Mouse (Mus musculus) thymus, adult 2 months (tissue): Measurements from ENCODE around the gene Fbxl14. TPM values are rescaled to one million over a fixed set of nuclear protein-coding genes. Genes with fewer than 3 reads are reported as not detected.
A peak's percentile ranks its signal among the peaks of the same experiment; 100 is the strongest.

Experiments
- DNase-seq: peaks from one replicate; pipeline ENCODE4 v3.0.0; 2021
- H3K27ac ChIP-seq: fragments of 200-500 bp; 2 replicates; pipeline ENCODE4 v1.5.1; 2012; ENCODE audit warnings: low read length, control low read depth; ENCODE audit not compliant: control insufficient read depth, insufficient read depth
- H3K27me3 ChIP-seq: fragments of 200-500 bp; 2 replicates; pipeline ENCODE4 v1.6.1; 2012; ENCODE audit warnings: mild to moderate bottlenecking, low read length, moderate library complexity, mixed read lengths; ENCODE audit not compliant: control insufficient read depth, insufficient read depth
- H3K36me3 ChIP-seq: fragments of 200-500 bp; 2 replicates; pipeline ENCODE4 v1.6.1; 2012; ENCODE audit warnings: mild to moderate bottlenecking, low read length, moderate library complexity; ENCODE audit not compliant: control insufficient read depth, insufficient read depth
- H3K4me1 ChIP-seq: fragments of 200-500 bp; replicated peaks from 2 replicates; pipeline ENCODE4 v1.6.1; 2012; ENCODE audit warnings: low read length; ENCODE audit not compliant: control insufficient read depth, insufficient read depth
- H3K4me3 ChIP-seq: fragments of 200-500 bp; 2 replicates; pipeline ENCODE4 v1.5.1; 2012; ENCODE audit warnings: mild to moderate bottlenecking, low read length, control low read depth, moderate library complexity; ENCODE audit not compliant: control insufficient read depth, insufficient read depth
- CTCF ChIP-seq: fragments of 200-500 bp; IDR thresholded peaks from 2 replicates; pipeline ENCODE4 v1.5.1; 2012; ENCODE audit warnings: mild to moderate bottlenecking, control low read depth, low read length, moderate library complexity, borderline replicate concordance; ENCODE audit not compliant: control insufficient read depth, poor library complexity, insufficient read depth; ENCODE audit errors: extremely low read depth
- POLR2A ChIP-seq: fragments of 200-500 bp; IDR thresholded peaks from 2 replicates; pipeline ENCODE4 v1.6.1; 2012; ENCODE audit warnings: mild to moderate bottlenecking, low read length, control low read depth, moderate library complexity; ENCODE audit not compliant: control insufficient read depth, poor library complexity, insufficient read depth; ENCODE audit errors: extremely low read depth
- WGBS: fragments of 180-500 bp; shearing (Covaris S2); methylation state at CpG from one replicate; pipeline ENCODE4 v1.1.7; 2018; 5-methylcytosine and 5-hydroxymethylcytosine counted together
- polyA plus RNA-seq: library from polyadenylated mRNA; depleted of rRNA; stranded (reverse); fragments of >200 nt; gene quantifications from 2 replicates; pipeline ENCODE4 v1.2.3, GENCODE M21; 2012

The Fbxl14 gene
- polyA plus RNA-seq, 1 experiment = 355 TPM

DNA sequence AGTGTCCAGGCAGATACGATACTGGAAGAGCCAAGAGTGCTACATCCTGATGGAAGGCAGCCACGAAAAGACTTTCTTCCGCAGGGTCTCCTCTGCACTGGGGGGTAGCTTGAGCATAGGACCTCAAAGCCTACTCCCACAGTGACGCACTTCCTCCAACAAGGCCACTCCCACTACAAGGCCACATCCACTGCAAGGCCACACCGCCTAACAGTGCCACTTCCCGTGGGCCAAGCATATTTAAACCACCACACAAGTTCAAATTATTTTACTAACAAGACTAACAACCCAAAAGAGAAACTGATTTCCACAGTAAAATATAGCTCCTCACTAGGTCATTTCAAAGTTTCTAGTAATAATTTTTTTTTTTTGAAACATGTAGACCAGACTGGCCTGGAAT, 28.8 kb downstream of the Fbxl14 start:
- peaks cover 44% of the 10 kb centered on the region for H3K4me1 ChIP-seq
- no peaks in the 10 kb centered on the region for H3K27me3 ChIP-seq
- WGBS = 78% methylated on average over 6 of the region's 6 CpGs
- H3K27ac ChIP-seq = peak overlapping the region; percentile 95
- H3K36me3 ChIP-seq = no peaks in the 10 kb centered on the region
- TF ChIP-seq CTCF (no peak), POLR2A (no peak)
- DNase-seq = no peak
- H3K4me3 ChIP-seq = no peak overlapping the region

DNA sequence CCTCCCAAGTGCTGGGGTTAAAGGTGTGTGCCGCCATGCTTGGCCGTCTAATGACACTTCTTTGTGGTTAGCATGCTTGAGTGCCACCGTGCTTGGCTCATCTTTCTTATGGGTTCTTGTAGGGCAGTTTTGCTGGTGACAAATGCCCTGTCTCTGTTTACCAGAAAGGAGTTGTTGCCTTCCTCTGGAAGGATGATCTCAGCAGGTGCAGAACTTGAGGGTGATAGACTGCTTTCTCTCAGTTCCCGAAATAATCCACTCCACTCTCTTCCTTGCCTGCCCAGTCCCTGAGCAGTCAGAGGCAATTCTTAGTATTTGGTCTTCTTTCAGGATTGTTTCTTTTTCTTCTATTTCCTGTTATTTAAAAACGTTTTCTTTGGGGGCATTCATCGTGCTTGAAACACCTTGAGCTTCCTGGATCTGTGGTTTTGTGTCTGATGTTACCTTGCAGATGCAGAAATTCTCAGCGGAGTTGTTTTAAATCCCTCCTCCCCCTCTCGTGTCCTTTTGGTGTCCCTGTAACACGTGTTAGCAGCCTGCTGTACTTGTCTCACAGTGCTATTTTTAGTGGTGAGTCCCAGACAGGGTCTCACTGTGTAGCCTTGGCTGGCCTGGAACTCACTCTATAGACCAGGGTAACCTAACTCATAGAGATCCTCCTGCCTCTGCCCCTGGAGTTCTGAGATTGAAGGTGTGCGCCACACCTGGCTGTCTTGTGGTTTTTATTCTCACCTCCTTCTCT, 29.3 kb downstream of the Fbxl14 start:
- Histone ChIP-seq H3K4me3 (no peak overlapping the region), H3K27ac (peak overlapping the region; percentile 95), H3K4me1 (peaks cover 44% of the 10 kb centered on the region), H3K36me3 (no peaks in the 10 kb centered on the region), H3K27me3 (no peaks in the 10 kb centered on the region)
- 6% methylated on average over 10 of the region's 10 CpGs for WGBS
- no peak for TF ChIP-seq CTCF
- TF ChIP-seq POLR2A = no peak
- peak; percentile 61 for DNase-seq

DNA sequence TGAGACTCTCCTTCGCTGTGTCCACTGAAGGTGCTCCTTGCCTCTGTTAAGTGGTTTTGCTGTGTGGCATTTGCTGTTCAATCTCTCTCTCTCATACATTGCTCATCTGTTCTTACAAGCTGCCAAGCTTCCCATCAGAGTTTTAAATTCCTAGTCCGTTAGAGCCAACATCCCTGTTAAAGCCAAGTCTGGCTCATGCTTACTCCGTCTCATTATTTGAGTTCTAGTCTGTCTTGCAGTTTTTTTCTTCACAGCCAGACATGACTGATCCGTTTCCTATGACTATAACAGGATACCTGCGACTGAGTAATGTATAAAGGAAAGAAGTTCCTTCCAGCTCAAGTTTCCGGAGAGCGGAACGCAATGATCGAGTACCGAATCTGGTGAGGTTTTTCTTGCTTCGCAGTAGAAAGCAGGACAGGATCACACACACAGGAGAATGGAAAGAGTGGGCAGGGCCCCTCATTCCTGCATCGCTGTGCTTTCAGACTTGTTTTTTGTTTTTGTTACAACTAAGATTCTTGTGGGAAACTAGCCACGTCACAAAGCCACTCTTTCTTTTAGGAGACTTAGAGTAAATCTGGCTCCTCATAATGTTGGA, 30.1 kb downstream of the Fbxl14 start:
- Histone ChIP-seq H3K27me3 (no peaks in the 10 kb centered on the region), H3K4me3 (no peak overlapping the region), H3K36me3 (no peaks in the 10 kb centered on the region), H3K4me1 (peaks cover 44% of the 10 kb centered on the region), H3K27ac (peak overlapping the region; percentile 78)
- no peak for DNase-seq
- TF ChIP-seq CTCF (no peak), POLR2A (no peak)
- WGBS = 85% methylated on average over 13 of the region's 13 CpGs

DNA sequence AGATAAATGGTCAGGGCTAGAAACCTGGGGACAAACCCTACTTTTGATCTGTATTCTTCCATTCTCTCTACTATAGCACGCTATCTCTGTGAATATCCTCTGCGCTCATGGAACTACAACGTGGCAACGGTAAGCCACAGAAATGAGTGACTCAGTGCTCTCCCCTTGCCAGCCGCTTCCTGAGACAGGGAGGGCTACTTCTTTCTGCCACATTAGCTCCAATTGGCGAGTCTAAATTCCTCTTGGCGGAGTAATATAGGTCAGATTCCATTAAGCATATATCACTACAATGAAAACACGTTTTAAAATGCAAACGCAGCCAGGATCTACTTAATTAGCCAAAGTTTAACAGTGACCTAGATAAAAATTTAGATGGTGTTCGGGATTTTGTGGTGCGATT, 33.2 kb downstream of the Fbxl14 start:
- no peaks in the 10 kb centered on the region for H3K36me3 ChIP-seq
- TF ChIP-seq CTCF (no peak), POLR2A (no peak)
- H3K27me3 ChIP-seq = no peaks in the 10 kb centered on the region
- H3K4me1 ChIP-seq = peaks cover 23% of the 10 kb centered on the region
- 79% methylated on average over 11 of the region's 11 CpGs for WGBS
- no peak for DNase-seq
- no peak overlapping the region for H3K27ac ChIP-seq
- H3K4me3 ChIP-seq = no peak overlapping the region

DNA sequence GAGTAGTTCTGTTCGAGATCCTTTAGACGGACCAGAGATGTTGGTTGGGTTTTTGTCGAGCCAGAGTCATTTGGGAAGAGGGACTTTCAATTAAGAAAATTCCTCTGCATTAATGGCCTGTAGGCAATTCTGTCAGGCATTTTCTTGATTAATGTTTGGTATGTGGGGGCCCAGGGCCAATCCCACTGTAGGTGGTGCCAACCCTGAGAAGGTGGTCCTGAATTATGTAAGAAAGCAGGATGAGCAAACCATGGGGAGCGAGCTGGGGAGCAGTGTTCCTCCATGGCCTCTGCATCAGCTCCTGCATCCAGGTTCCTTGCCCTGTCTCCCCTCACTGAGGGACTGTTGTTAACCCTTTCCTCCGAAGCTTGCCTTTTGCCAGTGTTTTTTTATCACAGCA, 34.0 kb downstream of the Fbxl14 start:
- Histone ChIP-seq H3K36me3 (no peaks in the 10 kb centered on the region), H3K27ac (no peak overlapping the region), H3K27me3 (no peaks in the 10 kb centered on the region), H3K4me3 (no peak overlapping the region), H3K4me1 (peaks cover 16% of the 10 kb centered on the region)
- TF ChIP-seq CTCF = no peak
- TF ChIP-seq POLR2A = no peak
- DNase-seq = no peak
- 96% methylated on average over 5 of the region's 5 CpGs for WGBS

DNA sequence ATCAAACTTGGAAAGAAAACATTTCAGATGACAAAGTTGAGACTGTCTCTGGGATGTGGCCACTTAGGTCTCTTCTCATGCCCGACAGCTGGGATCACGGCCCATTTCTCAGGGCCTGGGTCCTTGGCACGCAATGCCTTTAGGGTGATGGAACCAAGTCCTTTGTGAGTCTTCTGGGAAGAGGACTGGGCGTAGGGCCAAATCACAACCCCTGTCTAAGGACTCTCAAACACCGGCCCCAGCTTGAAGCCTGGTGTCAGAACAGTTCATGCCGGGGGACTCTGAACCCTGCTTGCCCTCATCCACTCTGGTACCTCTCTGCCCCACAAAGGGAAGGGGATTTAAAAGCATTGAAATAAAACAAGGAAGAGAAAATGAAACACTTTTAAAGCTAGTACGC, 34.6 kb downstream of the Fbxl14 start:
- DNase-seq = no peak
- Histone ChIP-seq H3K4me1 (peaks cover 12% of the 10 kb centered on the region), H3K4me3 (no peak overlapping the region), H3K27ac (no peak overlapping the region), H3K36me3 (no peaks in the 10 kb centered on the region), H3K27me3 (no peaks in the 10 kb centered on the region)
- TF ChIP-seq POLR2A = no peak
- no peak for TF ChIP-seq CTCF
- WGBS = 96% methylated on average over 7 of the region's 7 CpGs

DNA sequence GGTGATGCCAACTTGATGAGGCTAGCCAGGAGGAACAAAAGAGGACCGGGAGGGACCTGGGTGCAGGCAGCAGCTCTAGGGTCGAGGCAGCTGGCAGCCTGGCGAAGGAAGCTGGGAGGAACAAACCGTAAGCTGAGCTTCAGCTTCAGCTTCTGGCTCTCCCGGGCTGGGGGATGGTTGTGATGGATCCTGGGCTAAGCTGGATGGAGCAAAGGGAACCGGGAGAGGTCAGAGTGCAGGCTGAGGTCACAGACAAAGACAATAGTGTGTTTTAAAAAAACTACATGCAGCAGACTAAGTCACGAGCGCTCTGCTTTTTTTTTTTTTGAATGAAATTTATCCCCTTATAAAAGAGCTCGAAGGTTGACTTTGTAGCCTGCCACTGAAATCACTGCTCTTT, 41.3 kb downstream of the Fbxl14 start:
- Histone ChIP-seq H3K4me3 (no peak overlapping the region), H3K27me3 (no peaks in the 10 kb centered on the region), H3K4me1 (peaks cover 27% of the 10 kb centered on the region), H3K36me3 (no peaks in the 10 kb centered on the region), H3K27ac (no peak overlapping the region)
- no peak for DNase-seq
- no peak for TF ChIP-seq POLR2A
- TF ChIP-seq CTCF = no peak
- 59% methylated on average over 9 of the region's 9 CpGs for WGBS
